Mouse (Mus musculus) small intestine, adult 10 weeks (tissue): ENCODE results near the gene Rbak. TPM values are rescaled to one million over a fixed set of nuclear protein-coding genes. Genes with fewer than 3 reads are reported as not detected.

Source experiments
- polyA plus RNA-seq: library from polyadenylated mRNA; stranded (reverse); fragments of 350-450 nt; fragmentation: Illumina TruSeq; extraction: RNeasy Lipid Tissue Mini Kit (QIAGEN cat#74804); gene quantifications from one replicate; pipeline ENCODE4 v1.2.3, GENCODE M21; 2014; ENCODE audit warnings: low replicate concordance

Gene Rbak
- 4.9 TPM for polyA plus RNA-seq

DNA sequence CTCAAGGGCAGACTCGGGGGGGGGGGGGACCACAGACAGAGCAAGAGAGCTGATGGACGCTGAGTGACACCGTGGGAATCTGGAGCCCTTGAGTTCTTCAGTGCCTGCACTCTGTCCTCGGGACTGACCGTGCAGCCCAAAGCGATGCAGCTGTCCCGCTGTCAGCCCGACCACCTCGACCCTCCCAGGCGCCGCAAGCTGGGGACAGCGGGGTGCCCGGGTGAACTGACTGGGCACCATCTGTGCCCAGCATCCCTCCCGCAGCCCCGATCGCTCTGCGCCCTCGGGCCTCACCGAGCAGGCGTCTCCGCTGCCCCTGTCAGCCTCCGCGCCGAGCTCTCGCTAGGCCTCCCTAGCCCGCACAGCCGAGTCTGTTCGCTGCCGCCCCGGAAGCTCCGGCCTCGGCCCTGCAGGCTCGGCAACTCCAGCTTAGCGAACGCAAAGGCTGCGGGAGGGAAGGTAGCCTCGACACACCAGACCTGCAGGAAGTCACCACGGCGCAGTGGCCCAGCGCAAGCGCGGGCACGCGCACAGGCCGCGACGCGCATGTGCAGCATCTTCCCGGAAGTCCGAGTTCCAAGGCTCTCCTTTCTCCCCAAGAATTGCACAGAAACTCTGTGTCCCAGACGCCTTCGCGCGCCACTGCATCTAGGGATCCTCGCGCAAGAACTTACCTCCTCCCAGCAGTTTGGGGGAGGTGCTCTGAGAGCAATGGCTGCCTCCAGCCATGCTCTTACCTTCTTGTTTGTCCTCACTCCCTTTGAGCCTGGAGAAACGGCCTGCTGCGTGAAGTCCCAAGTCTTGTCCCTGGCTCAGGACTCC lies at the start of gene Rbak, which contains the start of gene Spdye4b:
TSS of gene Rbak (minus strand) at position 521 of the 822 bp plus-strand sequence.
TSS of gene Spdye4b (plus strand) at position 763 of the 822 bp plus-strand sequence.

DNA sequence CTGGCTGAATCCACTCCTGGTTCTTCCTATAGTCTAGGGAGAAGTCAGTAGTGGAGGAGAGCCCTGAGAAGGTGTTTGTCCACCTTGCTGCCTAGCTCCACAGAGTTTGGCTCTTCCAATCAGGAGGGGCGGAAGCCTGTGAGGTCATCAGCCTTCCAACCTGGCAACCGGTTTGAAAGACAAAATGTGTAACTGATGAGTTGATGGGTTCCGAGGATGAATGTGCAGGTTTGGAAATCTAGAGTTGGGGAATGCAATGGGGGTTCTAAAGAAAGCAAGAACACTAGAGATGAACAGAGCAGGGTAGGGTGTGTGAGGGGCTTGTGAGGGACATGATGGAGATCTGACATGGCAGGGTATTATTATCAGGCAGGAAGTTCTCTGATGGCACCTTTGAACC lies 46.2 kb upstream of the Rbak start, which contains the start of gene Spdye4a:
TSS of gene Spdye4a (minus strand) at position 101 of the 400 bp plus-strand sequence.

DNA sequence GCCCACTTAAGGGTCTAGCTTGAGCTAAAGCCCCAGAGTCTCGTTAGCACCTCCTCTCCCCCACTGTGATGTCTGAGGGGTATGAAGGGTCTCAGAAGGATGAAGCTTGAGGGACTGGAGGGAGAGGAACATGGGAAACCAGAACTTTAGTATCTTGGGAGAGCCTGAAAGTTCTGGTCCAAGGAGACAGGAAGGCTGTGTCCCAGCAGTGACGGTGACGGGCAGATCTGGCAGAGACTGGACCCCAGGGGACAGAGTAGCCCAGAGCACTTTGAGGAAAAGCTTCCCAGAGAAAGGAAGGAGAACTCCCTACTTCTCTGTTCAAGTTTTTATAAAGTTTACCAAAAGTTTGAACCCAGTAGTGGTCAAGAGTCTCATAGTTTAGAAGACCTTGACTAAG lies 33.1 kb downstream of the Rbak start, which contains the start of gene Olfr718-ps1:
TSS of gene Olfr718-ps1 (minus strand) at position 101 of the 400 bp plus-strand sequence.

Other genes starting within 250 kb of the Rbak start
- not detected for gene Fscn1, start 220.4 kb downstream of the Rbak start, polyA plus RNA-seq
- 21.9 TPM for gene Rnf216, start 67.8 kb downstream of the Rbak start, polyA plus RNA-seq
- gene Olfr718-ps1, start 33.2 kb downstream of the Rbak start, polyA plus RNA-seq, result not detected
- gene Spdye4b, start 242 bp upstream of the Rbak start, polyA plus RNA-seq, result not detected
- gene Spdye4a, start 46.1 kb upstream of the Rbak start, polyA plus RNA-seq, result not detected
- gene Zfp12, start 54.4 kb upstream of the Rbak start, polyA plus RNA-seq, result 3.0 TPM
- 0.15 TPM for gene Zfp316, start 89.2 kb upstream of the Rbak start, polyA plus RNA-seq
- not detected for gene Zfp853, start 112.8 kb upstream of the Rbak start, polyA plus RNA-seq
- 0.30 TPM for gene E130309D02Rik, start 134.6 kb upstream of the Rbak start, polyA plus RNA-seq
- 2.7 TPM for gene Zdhhc4, start 148.5 kb upstream of the Rbak start, polyA plus RNA-seq
- not detected for gene Grid2ip, start 176.6 kb upstream of the Rbak start, polyA plus RNA-seq
- 173 TPM for gene Kdelr2, start 223.1 kb upstream of the Rbak start, polyA plus RNA-seq